Mouse (Mus musculus) stomach, embryonic 16.5 days (tissue): ENCODE data around the gene Rbm43. TPM values are rescaled to one million over a fixed set of nuclear protein-coding genes. Genes with fewer than 3 reads are reported as not detected.
A peak's percentile ranks its signal among the peaks of the same experiment; 100 is the strongest.

Source experiments
- ATAC-seq: fragments of 200-750 bp; cut with Nextera tagmentation; 2 replicates; pipeline ENCODE4 v1.8.0; 2017; ENCODE audit warnings: moderate number of reproducible peaks, moderate TSS enrichment; ENCODE audit not compliant: insufficient read depth, low FRiP score
- H3K27ac ChIP-seq: fragments of 300-500 bp; sonication (generic); 2 replicates; pipeline ENCODE4 v1.5.1; 2014; ENCODE audit warnings: low read length
- H3K27me3 ChIP-seq: fragments of 300-500 bp; sonication (generic); 2 replicates; pipeline ENCODE4 v1.6.1; 2014; ENCODE audit warnings: low read length, control low read depth, mixed read lengths; ENCODE audit not compliant: control insufficient read depth, insufficient read depth
- H3K36me3 ChIP-seq: fragments of 300-500 bp; sonication (generic); 2 replicates; pipeline ENCODE4 v1.6.1; 2014; ENCODE audit warnings: low read length; ENCODE audit not compliant: control insufficient read depth, insufficient read depth
- H3K4me1 ChIP-seq: fragments of 300-500 bp; sonication (generic); 2 replicates; pipeline ENCODE4 v1.6.1; 2014; ENCODE audit warnings: low read length, control low read depth, mixed read lengths; ENCODE audit not compliant: control insufficient read depth, insufficient read depth
- H3K4me2 ChIP-seq: fragments of 300-500 bp; sonication (generic); 2 replicates; pipeline ENCODE4 v1.6.1; 2014; ENCODE audit warnings: low read depth, low read length, mixed read lengths
- H3K4me3 ChIP-seq: fragments of 300-500 bp; sonication (generic); replicated peaks from 2 replicates; pipeline ENCODE4 v1.5.1; 2014; ENCODE audit warnings: mild to moderate bottlenecking, low read length
- H3K9ac ChIP-seq: fragments of 300-500 bp; sonication (generic); 2 replicates; pipeline ENCODE4 v1.6.1; 2014; ENCODE audit warnings: low read length
- H3K9me3 ChIP-seq: fragments of 300-500 bp; sonication (generic); replicated peaks from 2 replicates; pipeline ENCODE4 v1.6.1; 2016; ENCODE audit warnings: low read length, control low read depth; ENCODE audit not compliant: control insufficient read depth
- WGBS: fragments of 180-500 bp; shearing (Covaris S2); extraction: QIAGEN DNeasy Blood & Tissue Kit; methylation state at CpG from one replicate; pipeline ENCODE4 v1.1.7; 2014; 5-methylcytosine and 5-hydroxymethylcytosine counted together
- polyA plus RNA-seq: library from polyadenylated mRNA; unstranded; fragments of >200 nt; fragmentation: Nextera tagmentation; extraction: Ambion mirVana; gene quantifications from 2 replicates; pipeline ENCODE4 v1.2.1, GENCODE M21; 2015

The Rbm43 gene
- polyA plus RNA-seq, 1 experiment from 2014 or later: 16.5 TPM

- 78% methylated on average over 7 of the region's 7 CpGs for WGBS
- H3K36me3 ChIP-seq: no peaks in the 10 kb centered on the region
- H3K9ac ChIP-seq: no peak overlapping the region
- H3K4me1 ChIP-seq: no peaks in the 10 kb centered on the region
- no peaks in the 10 kb centered on the region for H3K9me3 ChIP-seq
- ATAC-seq: no peak
- no peaks in the 10 kb centered on the region for H3K27me3 ChIP-seq
- no peak overlapping the region for H3K4me2 ChIP-seq
- H3K4me3 ChIP-seq: no peak overlapping the region
- H3K27ac ChIP-seq: no peak overlapping the region
Measured at GRCm38 (mm10) chr2:51953648-51954204, 18.8 kb upstream of the Rbm43 start.

GRCm38 (mm10) chr2:51950876-51951275 lies 15.9 kb upstream of the Rbm43 start:
- Histone ChIP-seq H3K27me3 (no peaks in the 10 kb centered on the region), H3K4me1 (no peaks in the 10 kb centered on the region), H3K4me3 (no peak overlapping the region), H3K4me2 (no peak overlapping the region), H3K27ac (no peak overlapping the region), H3K36me3 (no peaks in the 10 kb centered on the region), H3K9me3 (no peaks in the 10 kb centered on the region), H3K9ac (no peak overlapping the region)
- 36% methylated on average over 1 of the region's 1 CpGs for WGBS
- no peak for ATAC-seq

- Histone ChIP-seq H3K9me3 (no peaks in the 10 kb centered on the region), H3K4me2 (no peak overlapping the region), H3K4me3 (no peak overlapping the region), H3K27me3 (no peaks in the 10 kb centered on the region), H3K36me3 (no peaks in the 10 kb centered on the region), H3K4me1 (no peaks in the 10 kb centered on the region), H3K9ac (no peak overlapping the region), H3K27ac (no peak overlapping the region)
- WGBS: 62% methylated on average over 6 of the region's 6 CpGs
- peak; percentile 40; the same call in 1 of the 2 replicates for ATAC-seq
Measured at GRCm38 (mm10) chr2:51948105-51948830, 13.3 kb upstream of the Rbm43 start.

DNA sequence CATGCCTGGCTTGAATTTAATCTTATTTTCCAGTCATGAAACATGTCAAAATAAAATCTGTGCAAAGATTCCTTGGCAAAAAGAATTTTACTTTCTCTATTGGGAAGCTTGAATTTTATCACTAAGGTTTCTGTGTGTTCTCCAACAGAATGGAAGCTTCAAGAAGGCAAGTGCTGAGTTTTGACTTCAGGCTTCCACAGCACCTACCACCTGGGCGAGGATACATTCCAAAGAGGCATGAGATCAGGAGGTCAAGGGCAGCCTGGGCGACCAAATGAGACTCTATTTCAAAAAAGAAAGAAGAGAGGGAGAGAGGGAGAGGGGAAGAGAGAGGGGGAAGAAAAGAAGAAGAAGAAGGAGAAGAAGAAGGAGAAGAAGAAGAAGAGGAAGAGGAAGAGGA lies 10.8 kb upstream of the Rbm43 start:
- no peak for ATAC-seq
- no peaks in the 10 kb centered on the region for H3K36me3 ChIP-seq
- H3K27ac ChIP-seq: no peak overlapping the region
- H3K9me3 ChIP-seq: no peaks in the 10 kb centered on the region
- no peaks in the 10 kb centered on the region for H3K4me1 ChIP-seq
- no peak overlapping the region for H3K4me2 ChIP-seq
- WGBS: 62% methylated on average over 2 of the region's 2 CpGs
- H3K9ac ChIP-seq: no peak overlapping the region
- H3K4me3 ChIP-seq: no peak overlapping the region
- no peaks in the 10 kb centered on the region for H3K27me3 ChIP-seq

- WGBS: 82% methylated on average over 7 of the region's 7 CpGs
Measured at GRCm38 (mm10) chr2:51941832-51942231, 6.9 kb upstream of the Rbm43 start.

GRCm38 (mm10) chr2:51938750-51939149 lies 3.8 kb upstream of the Rbm43 start:
- Histone ChIP-seq H3K9me3 (no peaks in the 10 kb centered on the region), H3K27me3 (no peaks in the 10 kb centered on the region), H3K4me1 (peaks cover 8% of the 10 kb centered on the region), H3K4me3 (no peak overlapping the region), H3K4me2 (no peak overlapping the region), H3K27ac (no peak overlapping the region), H3K9ac (no peak overlapping the region), H3K36me3 (no peaks in the 10 kb centered on the region)
- ATAC-seq: no peak
- 50% methylated on average over 3 of the region's 3 CpGs for WGBS

More at GRCm38 (mm10) chr2:51941832-51942231, 6.9 kb upstream of the Rbm43 start:
- H3K9me3 ChIP-seq: no peaks in the 10 kb centered on the region
- H3K9ac ChIP-seq: no peak overlapping the region
- no peak overlapping the region for H3K4me2 ChIP-seq
- H3K27ac ChIP-seq: no peak overlapping the region
- ATAC-seq: no peak
- no peak overlapping the region for H3K4me3 ChIP-seq
- H3K4me1 ChIP-seq: no peaks in the 10 kb centered on the region
- no peaks in the 10 kb centered on the region for H3K36me3 ChIP-seq
- H3K27me3 ChIP-seq: no peaks in the 10 kb centered on the region

GRCm38 (mm10) chr2:51937004-51937403 lies 2.0 kb upstream of the Rbm43 start:
- no peak overlapping the region for H3K9ac ChIP-seq
- H3K4me1 ChIP-seq: peaks cover 10% of the 10 kb centered on the region
- H3K27ac ChIP-seq: no peak overlapping the region
- H3K4me2 ChIP-seq: no peak overlapping the region
- H3K9me3 ChIP-seq: no peaks in the 10 kb centered on the region
- no peak overlapping the region for H3K4me3 ChIP-seq
- H3K27me3 ChIP-seq: no peaks in the 10 kb centered on the region
- no peaks in the 10 kb centered on the region for H3K36me3 ChIP-seq
- no peak for ATAC-seq
- 67% methylated on average over 6 of the region's 6 CpGs for WGBS

GRCm38 (mm10) chr2:51936585-51936984 lies 1.6 kb upstream of the Rbm43 start:
- Histone ChIP-seq H3K4me3 (no peak overlapping the region), H3K4me1 (peaks cover 10% of the 10 kb centered on the region), H3K27ac (no peak overlapping the region), H3K4me2 (no peak overlapping the region), H3K9ac (no peak overlapping the region), H3K36me3 (no peaks in the 10 kb centered on the region), H3K27me3 (no peaks in the 10 kb centered on the region), H3K9me3 (no peaks in the 10 kb centered on the region)
- WGBS: 75% methylated on average over 3 of the region's 3 CpGs
- no peak for ATAC-seq

GRCm38 (mm10) chr2:51935921-51936320 lies 958 bp upstream of the Rbm43 start:
- Histone ChIP-seq H3K27ac (no peak overlapping the region), H3K9me3 (no peaks in the 10 kb centered on the region), H3K4me1 (peaks cover 10% of the 10 kb centered on the region), H3K9ac (no peak overlapping the region), H3K4me3 (no peak overlapping the region), H3K27me3 (no peaks in the 10 kb centered on the region), H3K36me3 (no peaks in the 10 kb centered on the region), H3K4me2 (no peak overlapping the region)
- 93% methylated on average over 7 of the region's 7 CpGs for WGBS
- no peak for ATAC-seq
